Mouse (Mus musculus): ENCODE measurements around the gene 2700049A03Rik. TPM values are rescaled to one million over a fixed set of nuclear protein-coding genes. Genes with fewer than 3 reads are reported as not detected.

The 2700049A03Rik gene
- polyA plus RNA-seq, 1 experiment from 2014 or later, result 3.8 TPM

GRCm38 (mm10) chr12:71264211-71264610 is 127.6 kb downstream of the 2700049A03Rik start:
- WGBS (ENCODE audit: missing documents), result 90% methylated on average over 4 of the region's 4 CpGs
- Histone ChIP-seq H3K79me2 (ENCODE audit: inconsistent target) (no peaks in the 10 kb centered on the region), H3K36me3 (ENCODE audit: inconsistent target) (no peaks in the 10 kb centered on the region), H3K4me3 (ENCODE audit: inconsistent target) (no peak overlapping the region), H3K27ac (no peak overlapping the region)

GRCm38 (mm10) chr12:71269367-71269766 is 132.7 kb downstream of the 2700049A03Rik start:
- 91% methylated on average over 7 of the region's 7 CpGs for WGBS (ENCODE audit: missing documents)
- Histone ChIP-seq H3K79me2 (ENCODE audit: inconsistent target) (no peaks in the 10 kb centered on the region), H3K4me3 (ENCODE audit: inconsistent target) (no peak overlapping the region), H3K27ac (no peak overlapping the region), H3K36me3 (ENCODE audit: inconsistent target) (no peaks in the 10 kb centered on the region)

GRCm38 (mm10) chr12:71271131-71271530 is 134.5 kb downstream of the 2700049A03Rik start:
- H3K36me3 ChIP-seq (ENCODE audit: inconsistent target), result no peaks in the 10 kb centered on the region
- no peak overlapping the region for H3K4me3 ChIP-seq (ENCODE audit: inconsistent target)
- no peak overlapping the region for H3K27ac ChIP-seq
- 77% methylated on average over 5 of the region's 5 CpGs for WGBS (ENCODE audit: missing documents)
- no peaks in the 10 kb centered on the region for H3K79me2 ChIP-seq (ENCODE audit: inconsistent target)

- H3K4me3 ChIP-seq (ENCODE audit: inconsistent target), result no peak overlapping the region
These were observed 138.0 kb downstream of the 2700049A03Rik start for GRCm38 (mm10) chr12:71274519-71275237.

GRCm38 (mm10) chr12:71275906-71276595 is 139.4 kb downstream of the 2700049A03Rik start:
- WGBS (ENCODE audit: missing documents), result 92% methylated on average over 8 of the region's 8 CpGs
- H3K79me2 ChIP-seq (ENCODE audit: inconsistent target), result no peaks in the 10 kb centered on the region

More at GRCm38 (mm10) chr12:71274519-71275237, 138.0 kb downstream of the 2700049A03Rik start:
- Histone ChIP-seq H3K27ac (no peak overlapping the region), H3K36me3 (ENCODE audit: inconsistent target) (no peaks in the 10 kb centered on the region), H3K79me2 (ENCODE audit: inconsistent target) (no peaks in the 10 kb centered on the region)
- WGBS (ENCODE audit: missing documents), result 94% methylated on average over 5 of the region's 5 CpGs

GRCm38 (mm10) chr12:71279521-71280262 is 143.0 kb downstream of the 2700049A03Rik start:
- Histone ChIP-seq H3K4me3 (ENCODE audit: inconsistent target) (no peak overlapping the region), H3K36me3 (ENCODE audit: inconsistent target) (no peaks in the 10 kb centered on the region), H3K27ac (no peak overlapping the region), H3K79me2 (ENCODE audit: inconsistent target) (no peaks in the 10 kb centered on the region)
- WGBS (ENCODE audit: missing documents), result 78% methylated on average over 10 of the region's 12 CpGs

More at GRCm38 (mm10) chr12:71275906-71276595, 139.4 kb downstream of the 2700049A03Rik start:
- Histone ChIP-seq H3K36me3 (ENCODE audit: inconsistent target) (no peaks in the 10 kb centered on the region), H3K4me3 (ENCODE audit: inconsistent target) (no peak overlapping the region), H3K27ac (no peak overlapping the region)

GRCm38 (mm10) chr12:71281201-71281768 is 144.6 kb downstream of the 2700049A03Rik start:
- Histone ChIP-seq H3K4me3 (ENCODE audit: inconsistent target) (no peak overlapping the region), H3K27ac (no peak overlapping the region)

GRCm38 (mm10) chr12:71285399-71285798 is 148.8 kb downstream of the 2700049A03Rik start:
- no peaks in the 10 kb centered on the region for H3K36me3 ChIP-seq (ENCODE audit: inconsistent target)
- no peak overlapping the region for H3K27ac ChIP-seq
- no peaks in the 10 kb centered on the region for H3K79me2 ChIP-seq (ENCODE audit: inconsistent target)
- H3K4me3 ChIP-seq (ENCODE audit: inconsistent target), result no peak overlapping the region

More at GRCm38 (mm10) chr12:71281201-71281768, 144.6 kb downstream of the 2700049A03Rik start:
- 84% methylated on average over 12 of the region's 12 CpGs for WGBS (ENCODE audit: missing documents)
- no peaks in the 10 kb centered on the region for H3K79me2 ChIP-seq (ENCODE audit: inconsistent target)
- H3K36me3 ChIP-seq (ENCODE audit: inconsistent target), result no peaks in the 10 kb centered on the region

- H3K27ac ChIP-seq, result no peak overlapping the region
- H3K4me3 ChIP-seq (ENCODE audit: inconsistent target), result no peak overlapping the region
- WGBS (ENCODE audit: missing documents), result 79% methylated on average over 2 of the region's 2 CpGs
- H3K36me3 ChIP-seq (ENCODE audit: inconsistent target), result no peaks in the 10 kb centered on the region
- H3K79me2 ChIP-seq (ENCODE audit: inconsistent target), result no peaks in the 10 kb centered on the region
These were observed 153.8 kb downstream of the 2700049A03Rik start for GRCm38 (mm10) chr12:71290460-71290859.

Other genes starting within 250 kb of the 2700049A03Rik start
- 26.4 to 54.8 TPM (median 53.4 TPM) in 3 replicates for gene Actr10, start 199.0 kb upstream of the 2700049A03Rik start, polyA plus RNA-seq (2018)
- gene Psma3, start 162.2 kb upstream of the 2700049A03Rik start, polyA plus RNA-seq (2018), result 163 to 269 TPM (median 248 TPM) in 3 replicates
- gene Arid4a, start 120.9 kb upstream of the 2700049A03Rik start, polyA plus RNA-seq (2018), result 17.8 to 50.5 TPM (median 26.8 TPM) in 3 replicates
- gene Tomm20l, start 25.4 kb upstream of the 2700049A03Rik start, polyA plus RNA-seq (2018), result not detected in 3 replicates
- gene Timm9, start 164 bp upstream of the 2700049A03Rik start, polyA plus RNA-seq (2018), result 9.7 to 30.7 TPM (median 14.3 TPM) in 3 replicates
- gene Dact1, start 173.0 kb downstream of the 2700049A03Rik start, polyA plus RNA-seq (2018), result not detected in 3 replicates